Comparison of ENCODE assay signal across 9 mouse cellular contexts in the genomic region with DNA sequence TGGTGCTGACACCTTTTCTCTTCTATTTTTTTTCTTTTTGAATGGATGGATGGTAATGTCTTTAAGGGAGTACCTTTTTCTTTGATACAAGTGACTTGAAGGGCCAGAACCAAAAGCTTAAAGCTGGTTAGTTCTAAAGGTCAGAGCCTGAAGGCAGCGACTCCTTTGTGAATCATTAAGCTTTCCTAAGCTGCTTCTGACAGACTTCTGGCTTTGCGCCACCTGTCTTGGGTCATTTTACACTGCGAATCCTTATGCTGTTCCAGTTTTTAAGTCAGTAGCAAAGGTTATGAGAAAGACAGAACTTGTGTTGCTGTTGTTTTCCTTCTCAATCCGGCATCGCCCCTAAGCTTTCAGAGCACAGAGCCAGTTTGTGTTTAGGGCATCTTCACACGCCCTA.
A peak's percentile ranks its signal among the peaks of the same experiment; 100 is the strongest.
DNase-seq lines count a peak whose midpoint lies in the region; ATAC-seq and TF ChIP-seq lines count a peak whose summit lies in the region.
"Had no signal": no experiment of that assay in that cellular context is flagged by ENCODE, and none has a peak within 500 bp of the region (broad histone marks: within the 10 kb centered on the region; RNA-seq: fewer than 3 reads in every experiment).

No protein-coding gene starts in this region.

- WGBS in liver, postnatal 0 days (ENCODE audit: insufficient replicate concordance) = 50% methylated on average over 6 of the region's 6 CpGs
- 66% methylated on average over 6 of the region's 6 CpGs for WGBS in liver, embryonic 12.5 days (ENCODE audit: insufficient replicate concordance)
- WGBS in intestine, embryonic 15.5 days = 44% methylated on average over 6 of the region's 6 CpGs

- no peak for DNase-seq in liver, postnatal 0 days
- peak; percentile 71 for DNase-seq in adrenal gland, postnatal 25 days
- peak; percentile 18 for DNase-seq in mesoderm, embryonic 11.5 days (ENCODE audit: low read depth, low spot score)
- no peak for DNase-seq in neural tube, embryonic 10.5 days (ENCODE audit: extremely low spot score, low spot score)

- H3K4me1 ChIP-seq in liver, postnatal 0 days (ENCODE audit: insufficient read depth) = peaks cover 12% of the 10 kb centered on the region
- peaks cover 22% of the 10 kb centered on the region for H3K4me1 ChIP-seq in liver, embryonic 12.5 days
- peaks cover 22% of the 10 kb centered on the region for H3K4me1 ChIP-seq in intestine, embryonic 15.5 days (replicated peaks)

- no peaks in the 10 kb centered on the region for H3K9me3 ChIP-seq in liver, postnatal 0 days (ENCODE audit: low read length)
- H3K9me3 ChIP-seq in liver, embryonic 12.5 days (replicated peaks) = no peaks in the 10 kb centered on the region
- no peaks in the 10 kb centered on the region for H3K9me3 ChIP-seq in intestine, embryonic 15.5 days
- H3K9me3 ChIP-seq: limb, embryonic 13.5 days had no signal

- no peak overlapping the region for H3K4me3 ChIP-seq in liver, postnatal 0 days (ENCODE audit: low read depth, low read length)
- H3K4me3 ChIP-seq in liver, embryonic 12.5 days = no peak overlapping the region
- H3K4me3 ChIP-seq in intestine, embryonic 15.5 days (replicated peaks) = no peak overlapping the region
- H3K4me3 ChIP-seq: limb, embryonic 13.5 days had no signal

- TF ChIP-seq EP300 in liver, postnatal 0 days (IDR thresholded peaks at IDR 0.05; ENCODE audit: low read depth) = no peak

- no peak for ATAC-seq in liver, postnatal 0 days
- ATAC-seq in liver, embryonic 12.5 days = no peak
- ATAC-seq in intestine, embryonic 15.5 days = peak; percentile 77
- no peak for ATAC-seq in monocyte, adult 5-6 weeks (replicated peaks; ENCODE audit: insufficient number of reproducible peaks, low FRiP score, low TSS enrichment, poor library complexity, severe bottlenecking)
- ATAC-seq in activated CD4-positive, CD25-positive, alpha-beta regulatory T cell, adult 4 months = no peak

- peak overlapping the region; percentile 62 for H3K27ac ChIP-seq in liver, postnatal 0 days (ENCODE audit: low read depth)
- no peak overlapping the region for H3K27ac ChIP-seq in liver, embryonic 12.5 days
- peak overlapping the region; percentile 44; the same call in 1 of the 2 replicates for H3K27ac ChIP-seq in intestine, embryonic 15.5 days
- H3K27ac ChIP-seq: limb, embryonic 13.5 days had no signal

- H3K36me3 ChIP-seq in liver, postnatal 0 days (replicated peaks; ENCODE audit: insufficient read depth, low read length) = no peaks in the 10 kb centered on the region
- no peaks in the 10 kb centered on the region for H3K36me3 ChIP-seq in liver, embryonic 12.5 days
- H3K36me3 ChIP-seq in intestine, embryonic 15.5 days = no peaks in the 10 kb centered on the region
- H3K36me3 ChIP-seq: limb, embryonic 13.5 days had no signal

- H3K9ac ChIP-seq in liver, postnatal 0 days (replicated peaks) = 0 out of 2 replicates have a peak overlapping the region, but pooled peaks have one; percentile 11
- no peak overlapping the region for H3K9ac ChIP-seq in liver, embryonic 12.5 days
- H3K9ac ChIP-seq in intestine, embryonic 15.5 days = no peak overlapping the region
- H3K9ac ChIP-seq: limb, embryonic 13.5 days had no signal

- H3K27me3 ChIP-seq in liver, postnatal 0 days (ENCODE audit: insufficient read depth, low read length) = no peaks in the 10 kb centered on the region
- no peaks in the 10 kb centered on the region for H3K27me3 ChIP-seq in liver, embryonic 12.5 days (replicated peaks)
- no peaks in the 10 kb centered on the region for H3K27me3 ChIP-seq in intestine, embryonic 15.5 days (replicated peaks)

- no peak for TF ChIP-seq CTCF in liver, postnatal 0 days (IDR thresholded peaks at IDR 0.05; ENCODE audit: low read depth)

- 0 out of 2 replicates have a peak overlapping the region, but pooled peaks have one; percentile 49 for H3K4me2 ChIP-seq in liver, postnatal 0 days (ENCODE audit: low read depth, low read length)
- H3K4me2 ChIP-seq in liver, embryonic 12.5 days = no peak overlapping the region
- H3K4me2 ChIP-seq in intestine, embryonic 15.5 days (replicated peaks) = no peak overlapping the region

Comparison
In these comparisons a context has a peak if more than half of its experiments do, and no peak if none do; other contexts are left out.
1. DNase-seq: peak in adrenal gland, postnatal 25 days (single experiment) and mesoderm, embryonic 11.5 days (single experiment); none in liver, postnatal 0 days (single experiment) and neural tube, embryonic 10.5 days (single experiment).